Comparison of ENCODE assay signal across 8 mouse cellular contexts in the genomic region with DNA sequence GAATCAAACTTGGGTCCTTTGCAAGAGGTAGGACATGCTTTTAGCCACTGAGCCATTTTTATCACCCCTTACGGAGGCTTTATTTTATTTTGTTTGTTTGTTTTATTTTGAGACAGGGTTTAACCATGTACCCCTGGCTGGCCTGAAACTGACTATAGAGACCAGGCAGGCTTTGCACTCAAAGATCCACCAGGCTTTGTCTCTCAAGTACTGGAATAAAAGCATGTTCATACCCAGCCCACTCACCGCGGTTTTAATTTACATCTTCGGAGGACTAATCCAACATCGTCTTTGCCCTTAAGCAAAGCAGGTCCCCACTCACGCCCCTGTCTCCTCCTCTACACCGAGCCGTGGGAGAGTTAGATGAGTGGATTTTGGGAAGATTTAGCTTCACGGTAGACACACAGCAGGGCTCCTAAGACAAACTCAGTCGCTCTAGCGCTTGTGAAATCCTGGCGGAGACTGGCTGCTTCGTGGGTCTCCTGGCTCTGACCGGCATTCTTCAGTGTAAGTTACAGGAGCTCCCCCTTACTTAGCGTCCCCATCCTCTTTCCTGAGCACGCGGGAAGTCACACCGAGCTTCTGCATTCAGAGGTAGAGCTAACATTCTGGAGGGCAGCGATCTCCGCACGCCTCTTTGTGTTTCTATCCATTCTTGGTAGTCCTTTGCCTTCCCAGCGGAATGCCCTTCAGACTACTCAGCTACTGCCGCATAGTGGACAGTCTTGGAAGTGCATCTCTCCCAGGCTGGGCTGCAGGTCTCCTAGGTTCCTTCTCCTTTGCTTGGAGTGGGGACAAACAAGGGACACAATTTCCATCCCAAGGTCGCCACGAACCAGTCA. TPM values are rescaled to one million over a fixed set of nuclear protein-coding genes. Genes with fewer than 3 reads are reported as not detected.
DNase-seq lines count a peak whose midpoint lies in the region; ATAC-seq and TF ChIP-seq lines count a peak whose summit lies in the region.

No protein-coding gene starts in this region.

- no peak for TF ChIP-seq EP300 in lung, postnatal 0 days (IDR thresholded peaks at IDR 0.05)

- intact Hi-C loops in heart, postnatal 36 days (cut with DNase I), result no loop called here

- no peaks in the 10 kb centered on the region for H3K27me3 ChIP-seq in G1E (ENCODE audit: insufficient read depth, low read length)
- peaks cover 8% of the 10 kb centered on the region; the same call in 1 of the 2 replicates for H3K27me3 ChIP-seq in forebrain, embryonic 10.5 days (ENCODE audit: poor library complexity, severe bottlenecking)
- H3K27me3 ChIP-seq in lung, postnatal 0 days (replicated peaks; ENCODE audit: insufficient read depth, low read length), result no peaks in the 10 kb centered on the region

- 5% methylated on average over 25 of the region's 25 CpGs for WGBS in forebrain, embryonic 10.5 days
- WGBS in lung, postnatal 0 days, result 4% methylated on average over 25 of the region's 25 CpGs

- TF ChIP-seq CTCF in G1E (IDR thresholded peaks at IDR 0.05; ENCODE audit: low read depth, low read length), result peak; percentile 99
- peak; percentile 97 for TF ChIP-seq CTCF in layer of hippocampus, adult 2 months (conservative IDR thresholded peaks at IDR 0.05)
- TF ChIP-seq CTCF in lung, postnatal 0 days (IDR thresholded peaks at IDR 0.05), result peak; percentile 99

- H3K4me3 ChIP-seq in G1E (ENCODE audit: low read depth, low read length), result peak overlapping the region; percentile 72
- peak overlapping the region; percentile 61 for H3K4me3 ChIP-seq in forebrain, embryonic 10.5 days
- peak overlapping the region; percentile 57 for H3K4me3 ChIP-seq in layer of hippocampus, adult 2 months
- H3K4me3 ChIP-seq in lung, postnatal 0 days (ENCODE audit: low read depth, low read length), result peak overlapping the region; percentile 36

- H3K36me3 ChIP-seq in G1E (replicated peaks), result peaks cover 73% of the 10 kb centered on the region
- H3K36me3 ChIP-seq in forebrain, embryonic 10.5 days (replicated peaks), result no peaks in the 10 kb centered on the region
- H3K36me3 ChIP-seq in lung, postnatal 0 days (ENCODE audit: insufficient read depth, low read length), result no peaks in the 10 kb centered on the region

- peak; percentile 52 for DNase-seq in G1E (ENCODE audit: low spot score)
- DNase-seq in c-Kit-positive CD71-positive TER-119-negative erythroid progenitor cells, embryonic 14.5 days (ENCODE audit: low read depth), result peak; percentile 78
- DNase-seq in forebrain, embryonic 10.5 days (ENCODE audit: extremely low spot score, low spot score), result peak; percentile 91
- peak; percentile 79 to 88 for DNase-seq in heart, postnatal 36 days
- DNase-seq in layer of hippocampus, adult 2 months (ENCODE audit: low spot score in 2 of 2), result peak; percentile 75 to 85
- peak; percentile 90 for DNase-seq in lung, postnatal 0 days (ENCODE audit: low spot score)
- DNase-seq in ovary, postnatal 14 days (ENCODE audit: low spot score), result peak; percentile 80
- peak; percentile 61 to 73 for DNase-seq in thymus, postnatal 36 days

- H3K9me3 ChIP-seq in G1E (replicated peaks), result no peaks in the 10 kb centered on the region
- no peaks in the 10 kb centered on the region; the same call in 1 of the 2 replicates for H3K9me3 ChIP-seq in forebrain, embryonic 10.5 days
- no peaks in the 10 kb centered on the region for H3K9me3 ChIP-seq in lung, postnatal 0 days (ENCODE audit: low read length)

- peak overlapping the region; percentile 92 for H3K27ac ChIP-seq in forebrain, embryonic 10.5 days
- H3K27ac ChIP-seq in layer of hippocampus, adult 2 months, result peak overlapping the region; percentile 77
- H3K27ac ChIP-seq in lung, postnatal 0 days (ENCODE audit: low read length), result no peak overlapping the region

- ATAC-seq in G1E (ENCODE audit: extremely low read depth, insufficient number of reproducible peaks, low FRiP score, poor library complexity, severe bottlenecking), result no peak
- ATAC-seq in lung, postnatal 0 days, result peak; percentile 58

- peak overlapping the region; percentile 32; the same call in 1 of the 2 replicates for H3K9ac ChIP-seq in lung, postnatal 0 days (replicated peaks; ENCODE audit: low read depth)

- peak overlapping the region; percentile 75 for H3K4me2 ChIP-seq in lung, postnatal 0 days (replicated peaks; ENCODE audit: low read depth, low read length)

- H3K4me1 ChIP-seq in G1E (ENCODE audit: insufficient read depth, low read depth, low read length), result peaks cover 91% of the 10 kb centered on the region
- H3K4me1 ChIP-seq in forebrain, embryonic 10.5 days, result peaks cover 51% of the 10 kb centered on the region
- H3K4me1 ChIP-seq in lung, postnatal 0 days (ENCODE audit: insufficient read depth, low read depth, low read length), result peaks cover 3% of the 10 kb centered on the region; the same call in 1 of the 2 replicates

RNA-seq across cellular contexts. Expression of gene 1600014C23Rik, which starts 9.7 kb away (rescaled TPM):
- total RNA-seq in G1E (2014; fragmentation: Nextera tagmentation) (11.8 TPM in 1 of 2 replicates, not detected in the other), G1E (2017) (3.6 and 4.4 TPM in 2 replicates)
- 2.2 and 2.7 TPM in 2 replicates for polyA plus RNA-seq in G1E (2012)
- 0.79 TPM in 1 of 2 replicates, not detected in the other for polyA plus RNA-seq in forebrain, embryonic 10.5 days (2016; fragmentation: Nextera tagmentation; extraction: Ambion mirVana)
- not detected for total RNA-seq in heart, postnatal 36 days (2021)
- not detected for total RNA-seq in layer of hippocampus, adult 2 months (2021)
- not detected in 2 replicates for polyA plus RNA-seq in lung, postnatal 0 days (2015; fragmentation: Nextera tagmentation; extraction: Ambion mirVana)

RNA-seq across cellular contexts. Expression of gene Tmem63b, which starts 37.2 kb away (rescaled TPM):
- total RNA-seq in G1E (2014; fragmentation: Nextera tagmentation) (22.6 and 25.0 TPM in 2 replicates), G1E (2017) (8.7 and 9.9 TPM in 2 replicates)
- polyA plus RNA-seq in G1E (2012), result 18.6 and 21.6 TPM in 2 replicates
- 46.9 and 49.0 TPM in 2 replicates for polyA plus RNA-seq in forebrain, embryonic 10.5 days (2016; fragmentation: Nextera tagmentation; extraction: Ambion mirVana)
- 10 to 100 TPM; 84.6 to 88.1 TPM for total RNA-seq in heart, postnatal 36 days (2021)
- 100 to 1,000 TPM; 165 to 176 TPM for total RNA-seq in layer of hippocampus, adult 2 months (2021)
- 78.5 and 88.2 TPM in 2 replicates for polyA plus RNA-seq in lung, postnatal 0 days (2015; fragmentation: Nextera tagmentation; extraction: Ambion mirVana)

RNA-seq across cellular contexts. Expression of gene Mrpl14, which starts 37.8 kb away (rescaled TPM):
- total RNA-seq in G1E (2014; fragmentation: Nextera tagmentation) (36.2 and 36.8 TPM in 2 replicates), G1E (2017) (17.3 and 29.6 TPM in 2 replicates)
- 237 and 310 TPM in 2 replicates for polyA plus RNA-seq in G1E (2012)
- polyA plus RNA-seq in forebrain, embryonic 10.5 days (2016; fragmentation: Nextera tagmentation; extraction: Ambion mirVana), result 142 and 151 TPM in 2 replicates
- total RNA-seq in heart, postnatal 36 days (2021), result 100 to 1,000 TPM; 140 to 155 TPM
- 10 to 100 TPM; 34.8 to 43.5 TPM for total RNA-seq in layer of hippocampus, adult 2 months (2021)
- 224 and 234 TPM in 2 replicates for polyA plus RNA-seq in lung, postnatal 0 days (2015; fragmentation: Nextera tagmentation; extraction: Ambion mirVana)
